Mouse (Mus musculus) liver, postnatal 0 days (tissue): ENCODE measurements at regions not wholly inside any gene's neighbourhood (a gene's known extent, or its start where the extent isn't known, plus 50 kb on each side); places are given as distances from the start of the nearest gene placed in this dataset.

Experiments used
- CTCF ChIP-seq: sonication (generic); IDR thresholded peaks from 2 replicates; pipeline ENCODE4 v1.5.1; 2016; ENCODE audit warnings: antibody characterized with exemption, low read depth
- EP300 ChIP-seq: IDR thresholded peaks from 2 replicates; pipeline ENCODE4 v1.6.1; 2016; ENCODE audit warnings: antibody characterized with exemption, low read depth, mild to moderate bottlenecking

GRCm38 (mm10) chr5:116886181-116887136 is 229.5 kb downstream of the Suds3 start:
- no peak for TF ChIP-seq CTCF
- TF ChIP-seq EP300: no peak
